Mouse (Mus musculus) liver, postnatal 0 days (tissue): Measurements from ENCODE around the gene Saa3.

Experiments
- CTCF ChIP-seq: sonication (generic); IDR thresholded peaks from 2 replicates; pipeline ENCODE4 v1.5.1; 2016; ENCODE audit warnings: antibody characterized with exemption, low read depth
- EP300 ChIP-seq: IDR thresholded peaks from 2 replicates; pipeline ENCODE4 v1.6.1; 2016; ENCODE audit warnings: antibody characterized with exemption, low read depth, mild to moderate bottlenecking

DNA sequence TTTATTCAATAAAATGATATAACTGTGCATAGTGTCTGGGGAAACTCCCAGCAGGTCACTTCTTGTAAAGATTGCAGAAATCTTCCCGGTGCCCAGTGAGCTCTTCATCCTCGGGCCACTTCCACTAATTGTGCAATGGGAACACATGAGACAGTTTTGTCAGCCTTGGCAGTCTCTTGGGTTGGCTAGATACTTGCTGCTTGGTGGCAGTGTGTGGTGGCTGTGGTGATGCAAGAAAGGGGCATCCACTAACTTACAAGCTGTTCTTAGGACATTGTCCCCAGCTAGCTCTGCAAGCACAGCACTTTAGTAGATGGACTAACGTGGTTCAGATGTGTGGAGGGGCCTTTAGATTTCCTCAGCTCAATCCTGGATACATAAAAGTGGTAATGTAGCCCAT, 30.3 kb upstream of the Saa3 start:
- TF ChIP-seq CTCF (no peak), EP300 (no peak)
